Mouse (Mus musculus) liver, embryonic 13.5 days (tissue): ENCODE measurements around the gene Grin2a. TPM values are rescaled to one million over a fixed set of nuclear protein-coding genes. Genes with fewer than 3 reads are reported as not detected.

Source experiments
- ATAC-seq: fragments of 200-750 bp; cut with Nextera tagmentation; 2 replicates; pipeline ENCODE4 v1.8.0; 2017; ENCODE audit warnings: low read depth, mild to moderate bottlenecking, moderate number of reproducible peaks, moderate library complexity
- DNase-seq: peaks from one replicate; pipeline ENCODE4 v3.0.0; 2022
- H3K27ac ChIP-seq: fragments of 300-500 bp; sonication (generic); 2 replicates; pipeline ENCODE4 v1.5.1; 2015; ENCODE audit warnings: moderate library complexity, mild to moderate bottlenecking, inconsistent platforms
- H3K27me3 ChIP-seq: fragments of 300-500 bp; sonication (generic); 2 replicates; pipeline ENCODE4 v1.6.1; 2015; ENCODE audit warnings: mild to moderate bottlenecking, inconsistent platforms
- H3K36me3 ChIP-seq: fragments of 300-500 bp; sonication (generic); 2 replicates; pipeline ENCODE4 v1.6.1; 2015; ENCODE audit warnings: mild to moderate bottlenecking, inconsistent platforms
- H3K4me1 ChIP-seq: fragments of 300-500 bp; sonication (generic); replicated peaks from 2 replicates; pipeline ENCODE4 v1.6.1; 2015; ENCODE audit warnings: inconsistent platforms
- H3K4me2 ChIP-seq: fragments of 300-500 bp; sonication (generic); 2 replicates; pipeline ENCODE4 v1.6.1; 2015; ENCODE audit warnings: inconsistent platforms, mild to moderate bottlenecking, moderate library complexity
- H3K4me3 ChIP-seq: fragments of 300-500 bp; sonication (generic); replicated peaks from 2 replicates; pipeline ENCODE4 v1.5.1; 2015; ENCODE audit warnings: mild to moderate bottlenecking, inconsistent platforms
- H3K9ac ChIP-seq: fragments of 300-500 bp; sonication (generic); 2 replicates; pipeline ENCODE4 v1.6.1; 2015; ENCODE audit warnings: mild to moderate bottlenecking, inconsistent platforms
- H3K9me3 ChIP-seq: fragments of 300-500 bp; sonication (generic); replicated peaks from 2 replicates; pipeline ENCODE4 v1.6.1; 2016; ENCODE audit warnings: inconsistent platforms
- WGBS: fragments of 180-500 bp; shearing (Covaris S2); methylation state at CpG from one replicate; pipeline ENCODE4 v1.1.7; 2015; ENCODE audit not compliant: insufficient replicate concordance; 5-methylcytosine and 5-hydroxymethylcytosine counted together
- polyA plus RNA-seq: library from polyadenylated mRNA; unstranded; fragments of >200 nt; fragmentation: Nextera tagmentation; extraction: Ambion mirVana; gene quantifications from 2 replicates; pipeline ENCODE4 v1.2.1, GENCODE M21; 2015

Grin2a gene
- polyA plus RNA-seq, 1 experiment from 2014 or later = 0.01 TPM

DNA sequence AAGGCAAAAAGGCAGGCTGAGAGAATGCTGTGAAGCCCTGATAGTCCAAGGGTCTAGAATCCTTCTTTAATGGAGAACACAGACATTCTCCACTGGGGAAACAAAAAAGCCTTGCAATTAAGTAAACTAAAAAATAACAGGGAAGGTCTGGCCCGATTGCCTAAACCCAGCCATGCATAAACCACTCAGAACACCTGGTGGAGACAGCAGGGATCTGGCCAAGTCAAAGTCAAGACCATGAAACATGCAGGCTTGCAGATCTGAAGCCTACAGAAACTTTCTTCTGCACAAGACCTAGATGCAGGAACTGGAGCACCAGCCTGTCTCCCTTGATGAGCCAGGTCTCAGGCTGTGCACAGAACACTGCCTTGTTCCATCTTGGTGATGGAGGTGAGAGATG, 36.0 kb downstream of the Grin2a start:
- Histone ChIP-seq H3K9ac (no peak overlapping the region), H3K4me2 (no peak overlapping the region), H3K4me3 (no peak overlapping the region), H3K36me3 (no peaks in the 10 kb centered on the region), H3K27me3 (no peaks in the 10 kb centered on the region), H3K9me3 (no peaks in the 10 kb centered on the region), H3K4me1 (no peaks in the 10 kb centered on the region), H3K27ac (no peak overlapping the region)
- 50% methylated on average over 1 of the region's 1 CpGs for WGBS
- ATAC-seq (no peak), DNase-seq (no peak)

DNA sequence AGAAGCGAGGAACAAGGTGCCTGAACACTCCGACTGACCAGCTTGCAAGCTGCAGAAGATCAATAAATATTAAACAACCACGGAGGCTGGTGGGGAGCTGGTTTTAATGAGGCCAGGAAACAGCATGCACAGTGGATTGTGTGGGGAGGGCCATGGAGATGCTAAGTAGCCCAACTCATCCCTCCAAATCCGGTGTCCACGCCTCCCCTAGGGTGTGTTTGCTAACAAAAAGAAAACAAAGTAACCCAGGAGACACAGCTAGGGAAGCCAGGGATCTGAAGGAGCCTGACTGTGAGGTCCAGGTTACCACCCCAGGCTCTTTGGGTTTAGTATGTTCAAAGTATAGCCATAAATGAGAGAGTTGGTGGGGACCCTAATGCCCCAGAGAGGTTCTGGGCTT, 41.1 kb downstream of the Grin2a start:
- Histone ChIP-seq H3K27ac (no peak overlapping the region), H3K36me3 (no peaks in the 10 kb centered on the region), H3K4me1 (no peaks in the 10 kb centered on the region), H3K4me3 (no peak overlapping the region), H3K9ac (no peak overlapping the region), H3K4me2 (no peak overlapping the region), H3K9me3 (no peaks in the 10 kb centered on the region), H3K27me3 (no peaks in the 10 kb centered on the region)
- ATAC-seq (no peak), DNase-seq (no peak)
- WGBS = 37% methylated on average over 5 of the region's 5 CpGs

DNA sequence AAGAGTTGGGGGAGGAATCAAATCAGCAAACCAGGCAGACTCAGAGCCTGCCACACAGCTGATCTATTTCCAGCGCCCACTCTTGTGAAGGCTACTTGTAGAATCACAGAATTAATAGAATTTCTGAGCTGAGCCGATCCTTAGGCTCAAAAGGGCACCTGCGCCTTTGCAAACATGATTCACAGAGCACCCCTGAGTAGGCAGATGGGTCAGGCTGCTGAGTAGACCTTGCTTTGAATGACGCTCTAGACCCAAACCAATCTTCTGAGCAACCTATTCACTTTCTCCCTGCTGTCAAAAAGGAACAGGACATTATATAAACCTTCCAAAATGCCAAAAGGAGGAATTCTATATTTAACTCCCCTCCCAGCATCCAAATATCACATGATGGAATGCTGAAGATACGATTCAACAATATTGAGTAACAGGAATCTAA, 41.9 kb downstream of the Grin2a start:
- ATAC-seq = no peak
- Histone ChIP-seq H3K4me3 (no peak overlapping the region), H3K9me3 (no peaks in the 10 kb centered on the region), H3K27ac (no peak overlapping the region), H3K27me3 (no peaks in the 10 kb centered on the region), H3K4me2 (no peak overlapping the region), H3K36me3 (no peaks in the 10 kb centered on the region), H3K9ac (no peak overlapping the region), H3K4me1 (no peaks in the 10 kb centered on the region)
- DNase-seq = no peak
- 61% methylated on average over 5 of the region's 5 CpGs for WGBS

DNA sequence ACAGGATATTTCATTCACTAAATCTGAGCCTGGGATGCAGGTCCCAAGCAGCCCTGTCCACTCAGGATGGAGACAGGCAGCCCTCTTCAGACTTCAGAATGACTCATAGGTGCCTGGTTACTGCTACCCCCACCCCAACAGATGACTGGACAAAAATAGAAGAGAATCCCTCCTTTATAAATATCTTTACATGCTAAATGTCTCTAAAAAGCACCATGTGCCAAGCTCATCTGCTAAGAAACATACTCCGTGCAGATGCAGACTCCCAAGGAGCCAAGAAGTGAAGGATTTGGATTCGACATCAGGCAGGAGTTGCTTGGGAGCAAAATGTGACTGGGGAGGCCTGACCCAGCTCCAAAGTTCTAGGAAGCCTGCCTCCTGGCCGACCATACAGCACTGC, 46.1 kb downstream of the Grin2a start:
- Histone ChIP-seq H3K36me3 (no peaks in the 10 kb centered on the region), H3K27ac (no peak overlapping the region), H3K9ac (no peak overlapping the region), H3K27me3 (no peaks in the 10 kb centered on the region), H3K4me1 (no peaks in the 10 kb centered on the region), H3K4me3 (no peak overlapping the region), H3K9me3 (no peaks in the 10 kb centered on the region), H3K4me2 (no peak overlapping the region)
- DNase-seq (no peak), ATAC-seq (no peak)
- WGBS = 40% methylated on average over 3 of the region's 3 CpGs

DNA sequence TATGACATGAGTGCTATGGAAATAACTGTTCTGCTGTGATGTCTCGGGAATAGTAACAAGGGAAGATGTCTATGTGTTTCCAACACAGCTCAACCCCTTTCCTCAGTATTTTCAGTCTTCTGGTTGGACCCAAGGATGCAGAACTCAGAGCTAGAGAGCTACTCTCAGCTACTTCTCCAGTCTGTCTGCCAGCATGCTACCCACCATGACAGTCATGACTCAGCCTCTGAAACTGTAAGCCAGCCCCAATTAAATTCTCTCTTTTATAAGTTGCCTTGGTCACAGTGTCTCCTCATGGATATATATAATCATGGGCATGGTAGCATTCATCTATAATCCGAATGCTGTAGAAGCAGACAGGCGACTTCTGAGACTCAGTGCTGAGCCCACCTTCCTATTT, 47.9 kb downstream of the Grin2a start:
- 51% methylated on average over 3 of the region's 3 CpGs for WGBS
- H3K4me2 ChIP-seq = no peak overlapping the region
- no peaks in the 10 kb centered on the region for H3K4me1 ChIP-seq
- no peak overlapping the region for H3K27ac ChIP-seq
- H3K36me3 ChIP-seq = no peaks in the 10 kb centered on the region
- no peaks in the 10 kb centered on the region for H3K27me3 ChIP-seq
- H3K9me3 ChIP-seq = no peaks in the 10 kb centered on the region
- no peak overlapping the region for H3K9ac ChIP-seq
- no peak overlapping the region for H3K4me3 ChIP-seq
- DNase-seq (no peak), ATAC-seq (no peak)

DNA sequence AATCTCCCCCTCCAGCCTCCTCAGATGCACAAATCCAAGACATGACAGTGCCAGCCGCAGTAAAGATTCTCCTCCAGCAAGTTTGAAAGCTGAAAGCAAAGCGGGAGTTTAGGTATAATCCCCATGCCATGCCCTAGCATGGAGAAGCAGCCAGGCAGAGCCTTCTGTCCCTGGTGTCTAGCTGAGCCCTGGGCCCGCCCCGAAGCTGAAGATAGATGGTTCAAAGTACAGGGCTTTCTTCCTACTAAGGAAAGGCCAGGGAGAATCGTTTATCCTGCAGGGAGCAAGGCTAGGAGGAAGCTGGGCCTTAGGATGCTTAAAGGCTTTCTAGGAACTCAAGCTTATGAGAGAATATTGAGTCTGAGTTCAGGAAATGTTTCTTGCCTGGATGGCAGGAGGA, 50.5 kb downstream of the Grin2a start:
- Histone ChIP-seq H3K9me3 (no peaks in the 10 kb centered on the region), H3K27ac (no peak overlapping the region), H3K4me1 (no peaks in the 10 kb centered on the region), H3K4me2 (no peak overlapping the region), H3K27me3 (no peaks in the 10 kb centered on the region), H3K9ac (no peak overlapping the region), H3K4me3 (no peak overlapping the region), H3K36me3 (no peaks in the 10 kb centered on the region)
- WGBS = 47% methylated on average over 5 of the region's 5 CpGs
- ATAC-seq (no peak), DNase-seq (no peak)

DNA sequence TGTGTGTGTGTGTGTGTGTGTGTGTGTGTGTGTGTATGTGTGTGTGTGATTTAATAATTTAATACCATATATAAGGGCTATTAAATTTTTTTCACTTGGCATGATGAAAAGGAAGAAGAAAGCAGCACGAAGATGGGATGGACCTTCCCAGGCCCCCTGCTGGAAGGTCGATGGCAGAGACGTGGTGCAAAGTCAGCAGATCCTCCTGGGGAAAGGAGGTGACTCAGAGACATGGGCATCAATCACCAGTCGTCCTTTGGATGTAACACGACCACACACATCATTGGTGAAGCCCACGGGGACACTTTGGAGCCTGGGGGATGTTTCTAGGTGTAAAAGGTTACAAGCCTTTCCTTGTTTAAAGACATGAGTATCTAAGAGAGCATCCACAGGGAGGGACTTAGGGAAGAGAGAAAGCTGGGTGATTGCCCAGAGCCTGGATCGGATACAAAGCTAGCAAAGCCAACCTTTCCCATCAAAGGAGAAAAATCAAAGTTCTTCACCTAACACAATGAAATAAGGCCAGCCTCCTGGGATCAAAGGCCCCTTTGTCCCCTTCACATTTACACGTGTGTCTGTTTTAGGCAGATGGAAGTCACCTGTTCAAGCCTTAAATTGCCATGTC, 53.9 kb downstream of the Grin2a start:
- DNase-seq = no peak

DNA sequence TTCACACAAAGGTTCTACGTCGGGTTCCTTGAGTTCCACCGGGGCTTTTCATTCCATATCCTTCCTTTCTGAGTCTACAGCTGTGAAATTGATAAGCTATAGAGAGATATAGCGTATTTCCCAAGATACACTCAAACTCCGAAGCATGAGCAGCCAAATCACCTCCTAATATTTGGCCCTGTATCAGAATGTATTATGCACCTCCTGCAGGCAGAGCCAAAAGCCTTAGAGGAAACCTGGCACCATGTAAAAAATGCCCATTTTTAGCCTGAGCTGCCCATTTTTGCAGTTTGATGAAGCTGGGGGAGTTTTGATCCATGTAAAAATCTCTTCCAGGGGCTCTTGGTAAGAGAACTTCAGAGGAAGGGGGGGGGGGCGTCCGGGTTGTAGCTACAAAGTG, 54.6 kb downstream of the Grin2a start:
- H3K4me2 ChIP-seq = no peak overlapping the region
- H3K9ac ChIP-seq = no peak overlapping the region
- H3K27ac ChIP-seq = no peak overlapping the region
- no peak overlapping the region for H3K4me3 ChIP-seq
- H3K9me3 ChIP-seq = no peaks in the 10 kb centered on the region
- no peaks in the 10 kb centered on the region for H3K36me3 ChIP-seq
- H3K4me1 ChIP-seq = no peaks in the 10 kb centered on the region
- ATAC-seq (no peak), DNase-seq (no peak)
- 57% methylated on average over 7 of the region's 7 CpGs for WGBS
- no peaks in the 10 kb centered on the region for H3K27me3 ChIP-seq

More for the DNA sequence above, 53.9 kb downstream of the Grin2a start:
- no peak overlapping the region for H3K9ac ChIP-seq
- H3K9me3 ChIP-seq = no peaks in the 10 kb centered on the region
- no peaks in the 10 kb centered on the region for H3K27me3 ChIP-seq
- ATAC-seq = no peak
- H3K36me3 ChIP-seq = no peaks in the 10 kb centered on the region
- WGBS = 26% methylated on average over 8 of the region's 8 CpGs
- H3K4me2 ChIP-seq = no peak overlapping the region
- no peaks in the 10 kb centered on the region for H3K4me1 ChIP-seq
- H3K4me3 ChIP-seq = no peak overlapping the region
- no peak overlapping the region for H3K27ac ChIP-seq

DNA sequence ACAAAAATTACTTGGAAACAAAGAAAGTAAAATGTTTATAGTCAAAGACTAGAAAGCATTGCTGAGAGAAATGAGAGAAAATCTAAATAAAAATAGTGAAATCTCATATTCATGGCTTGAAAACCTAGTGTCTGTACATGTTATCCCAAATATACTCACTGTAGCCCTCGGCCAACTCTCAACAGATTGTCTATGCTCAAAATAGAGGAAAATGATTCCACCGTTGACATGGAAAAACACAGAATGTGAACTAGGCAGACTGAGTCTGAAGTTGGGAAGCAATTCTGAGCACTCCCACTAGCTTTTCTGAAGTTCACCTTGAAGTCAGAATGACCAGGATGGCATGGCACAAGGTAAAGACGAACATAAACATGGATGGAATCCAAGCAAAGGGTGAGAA, 84.7 kb downstream of the Grin2a start:
- 53% methylated on average over 3 of the region's 3 CpGs for WGBS
- DNase-seq (no peak), ATAC-seq (no peak)
- Histone ChIP-seq H3K4me3 (no peak overlapping the region), H3K9ac (no peak overlapping the region), H3K9me3 (no peaks in the 10 kb centered on the region), H3K27me3 (no peaks in the 10 kb centered on the region), H3K4me1 (no peaks in the 10 kb centered on the region), H3K27ac (no peak overlapping the region), H3K36me3 (no peaks in the 10 kb centered on the region), H3K4me2 (no peak overlapping the region)

DNA sequence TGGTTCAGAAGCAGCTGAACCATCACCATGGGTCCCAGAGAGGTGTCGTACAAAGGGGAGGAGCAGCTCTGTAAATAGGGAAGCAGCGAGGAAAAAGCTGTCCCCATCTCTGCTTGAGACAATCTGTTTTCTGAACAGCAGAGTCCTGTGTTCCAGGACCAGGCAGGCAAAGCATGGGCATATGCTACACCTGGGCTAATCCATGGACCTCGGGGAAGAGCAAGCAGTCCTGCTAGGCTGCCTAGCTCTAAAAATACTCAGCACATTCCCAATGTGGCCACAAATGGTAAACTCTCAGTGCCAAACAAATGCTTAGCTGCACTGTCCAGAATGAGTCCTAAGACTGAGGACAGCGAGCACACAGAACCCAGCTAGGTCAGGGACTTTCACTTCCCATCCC, 86.1 kb downstream of the Grin2a start:
- Histone ChIP-seq H3K9ac (no peak overlapping the region), H3K4me3 (no peak overlapping the region), H3K4me1 (no peaks in the 10 kb centered on the region), H3K27me3 (no peaks in the 10 kb centered on the region), H3K36me3 (no peaks in the 10 kb centered on the region), H3K27ac (no peak overlapping the region), H3K4me2 (no peak overlapping the region), H3K9me3 (no peaks in the 10 kb centered on the region)
- WGBS = 53% methylated on average over 4 of the region's 4 CpGs
- DNase-seq = no peak
- ATAC-seq = no peak

DNA sequence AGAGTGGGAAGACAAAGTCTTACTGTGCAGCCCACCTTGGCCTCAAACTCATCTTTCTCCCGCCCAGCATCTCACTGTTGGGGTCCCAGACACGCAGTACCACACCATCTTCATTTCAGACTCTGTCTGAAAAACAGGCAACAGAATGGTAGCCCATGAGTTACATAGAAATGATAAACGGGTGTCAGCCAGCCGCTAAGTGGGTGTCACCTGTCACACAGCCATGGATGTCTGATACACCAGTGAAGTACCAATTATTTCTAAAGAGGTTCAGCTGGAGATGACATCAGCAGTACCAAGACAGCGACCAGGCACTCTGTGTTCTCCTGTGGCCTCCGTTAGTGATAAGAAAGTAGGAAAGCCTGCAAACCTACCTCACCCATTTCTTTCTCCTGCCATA, 90.9 kb downstream of the Grin2a start:
- Histone ChIP-seq H3K4me3 (no peak overlapping the region), H3K27ac (no peak overlapping the region), H3K27me3 (no peaks in the 10 kb centered on the region), H3K36me3 (no peaks in the 10 kb centered on the region), H3K9ac (no peak overlapping the region), H3K4me1 (no peaks in the 10 kb centered on the region), H3K4me2 (no peak overlapping the region), H3K9me3 (no peaks in the 10 kb centered on the region)
- WGBS = 56% methylated on average over 6 of the region's 6 CpGs
- ATAC-seq (no peak), DNase-seq (no peak)

DNA sequence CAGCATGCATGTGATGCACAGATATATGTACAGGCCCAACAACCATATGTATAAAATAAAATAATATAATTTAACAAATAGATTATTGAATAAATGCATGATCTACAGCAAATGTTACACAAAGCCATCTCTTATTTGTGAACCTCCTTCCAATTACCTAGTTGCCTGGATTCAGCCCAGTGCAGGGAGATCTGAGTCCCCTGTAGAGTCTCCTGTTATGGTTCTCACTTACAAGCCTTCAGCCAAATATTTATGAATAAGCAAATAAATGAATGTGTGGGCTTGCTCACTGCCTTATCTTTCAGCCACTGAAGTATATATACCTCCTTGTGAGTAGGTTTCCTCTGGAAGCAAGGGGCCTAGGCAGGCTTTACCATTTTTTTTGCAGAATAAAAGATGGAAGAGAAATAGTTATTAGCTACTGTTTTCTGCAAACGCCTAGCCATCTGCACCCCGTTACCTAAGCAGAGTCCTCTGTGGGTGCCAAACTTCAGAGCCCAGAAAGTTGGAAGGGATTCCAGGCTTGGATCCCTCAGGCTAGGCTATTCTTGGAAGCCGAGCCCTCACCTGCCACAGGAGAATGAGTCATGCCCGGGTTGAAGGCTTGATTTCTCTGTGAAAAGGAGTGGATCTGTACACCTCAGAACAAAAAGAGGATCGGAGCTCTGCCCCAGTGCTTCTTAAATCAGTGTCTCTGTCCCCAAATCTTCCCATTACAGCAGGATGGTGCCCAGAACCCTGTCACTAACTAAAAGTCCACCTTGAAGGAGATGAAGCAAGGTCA, 92.5 kb downstream of the Grin2a start:
- WGBS = 53% methylated on average over 5 of the region's 5 CpGs
- no peaks in the 10 kb centered on the region for H3K9me3 ChIP-seq
- no peak overlapping the region for H3K4me2 ChIP-seq
- no peak overlapping the region for H3K9ac ChIP-seq
- no peak overlapping the region for H3K4me3 ChIP-seq
- H3K4me1 ChIP-seq = no peaks in the 10 kb centered on the region
- H3K27me3 ChIP-seq = no peaks in the 10 kb centered on the region
- H3K36me3 ChIP-seq = no peaks in the 10 kb centered on the region
- H3K27ac ChIP-seq = no peak overlapping the region
- ATAC-seq (no peak), DNase-seq (no peak)
